In the genomic region with DNA sequence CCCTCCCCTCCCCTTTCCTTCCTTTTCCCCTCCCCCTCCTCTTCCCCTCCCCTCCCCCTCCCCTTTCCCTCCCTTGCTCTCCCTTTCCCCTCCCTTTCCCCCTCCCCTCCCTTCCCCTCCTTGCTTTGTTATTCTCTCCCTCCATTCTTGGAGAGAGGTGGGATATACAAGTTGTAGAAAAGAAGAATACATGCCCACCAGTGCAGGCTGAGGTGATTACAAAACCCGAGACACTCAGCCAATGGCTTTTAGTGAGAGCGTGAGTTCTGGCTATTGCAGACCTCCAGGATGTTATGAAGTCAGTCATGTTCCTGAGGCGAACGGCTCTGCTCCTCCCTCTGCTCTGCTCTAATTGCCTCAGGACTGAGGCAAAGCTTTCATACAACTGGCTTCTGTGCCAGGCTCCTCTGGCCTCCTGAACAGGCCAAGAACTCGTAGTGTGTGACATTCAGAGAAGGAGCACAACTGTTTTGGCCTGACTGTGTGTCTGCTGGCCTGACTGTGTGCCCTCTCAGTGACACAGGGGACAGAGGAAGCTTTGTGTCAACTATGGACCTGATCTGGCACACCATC, we compare ENCODE assay signal across 14 mouse cellular contexts. TPM values are rescaled to one million over a fixed set of nuclear protein-coding genes. Genes with fewer than 3 reads are reported as not detected.
DNase-seq lines count a peak whose midpoint lies in the region; ATAC-seq lines count a peak whose summit lies in the region.
"Had no signal": no experiment of that assay in that cellular context is flagged by ENCODE, and none has a peak within 500 bp of the region (broad histone marks: within the 10 kb centered on the region; RNA-seq: fewer than 3 reads in every experiment).

No protein-coding gene starts in this region.

- peak; percentile 31; the same call in 1 of the 2 replicates for ATAC-seq in kidney, embryonic 16.5 days (ENCODE audit: low FRiP score, low TSS enrichment)

- intact Hi-C loops in left cerebral cortex, postnatal 4 days (cut with DNase I): no loop called here

- no peaks in the 10 kb centered on the region for H3K9me3 ChIP-seq in kidney, embryonic 16.5 days (ENCODE audit: low read length)
- H3K9me3 ChIP-seq in embryonic facial prominence, embryonic 10.5 days: no peaks in the 10 kb centered on the region
- H3K9me3 ChIP-seq: limb, embryonic 15.5 days had no signal

- no peak overlapping the region for H3K27ac ChIP-seq in kidney, embryonic 16.5 days (ENCODE audit: low read length)
- peak overlapping the region; percentile 77 for H3K27ac ChIP-seq in embryonic facial prominence, embryonic 10.5 days (replicated peaks)
- H3K27ac ChIP-seq: limb, embryonic 15.5 days had no signal

- 39% methylated on average over 5 of the region's 5 CpGs for WGBS in kidney, embryonic 16.5 days
- 29% methylated on average over 5 of the region's 5 CpGs for WGBS in embryonic facial prominence, embryonic 10.5 days

- DNase-seq in embryo, embryonic 10 days (ENCODE audit: low spot score): peak; percentile 54
- no peak for DNase-seq in embryo, embryonic 11 days
- DNase-seq in kidney, adult 9 months: no peak
- DNase-seq in embryonic facial prominence, embryonic 10.5 days (ENCODE audit: low spot score): peak; percentile 39
- peak; percentile 18 for DNase-seq in lung, postnatal 25 days (ENCODE audit: low spot score)
- DNase-seq in left cerebral cortex, postnatal 4 days: no peak
- no peak for DNase-seq in T-cell, adult 2 months (ENCODE audit: low spot score)
- DNase-seq: cerebellum, adult 11 months; heart, postnatal 14 days; spleen, adult 18-20 months had no signal

- no peaks in the 10 kb centered on the region for H3K27me3 ChIP-seq in kidney, embryonic 16.5 days (ENCODE audit: insufficient read depth, low read length)
- no peaks in the 10 kb centered on the region for H3K27me3 ChIP-seq in embryonic facial prominence, embryonic 10.5 days (replicated peaks; ENCODE audit: low read depth, poor library complexity, severe bottlenecking)
- H3K27me3 ChIP-seq: limb, embryonic 15.5 days had no signal

- H3K4me1 ChIP-seq in kidney, embryonic 16.5 days (ENCODE audit: insufficient read depth, low read length): 0 out of 2 replicates have a peak, but pooled peaks cover 7% of the 10 kb centered on the region
- H3K4me1 ChIP-seq in embryonic facial prominence, embryonic 10.5 days: peaks cover 45% of the 10 kb centered on the region

- H3K36me3 ChIP-seq in kidney, embryonic 16.5 days (ENCODE audit: insufficient read depth, low read length): no peaks in the 10 kb centered on the region
- H3K36me3 ChIP-seq in embryonic facial prominence, embryonic 10.5 days (replicated peaks): 0 out of 2 replicates have a peak, but pooled peaks cover 3% of the 10 kb centered on the region
- H3K36me3 ChIP-seq: limb, embryonic 15.5 days had no signal

- no peak overlapping the region for H3K9ac ChIP-seq in kidney, embryonic 16.5 days (replicated peaks; ENCODE audit: low read length)
- H3K9ac ChIP-seq: limb, embryonic 15.5 days had no signal

- H3K4me2 ChIP-seq in kidney, embryonic 16.5 days (replicated peaks; ENCODE audit: low read depth, low read length): no peak overlapping the region
- H3K4me2 ChIP-seq: limb, embryonic 15.5 days had no signal

- H3K4me3 ChIP-seq in kidney, embryonic 16.5 days (ENCODE audit: low read length): no peak overlapping the region
- no peak overlapping the region for H3K4me3 ChIP-seq in embryonic facial prominence, embryonic 10.5 days
- H3K4me3 ChIP-seq: erythroblast, embryonic 14.5 days; limb, embryonic 15.5 days had no signal

RNA-seq across cellular contexts. Expression of a gene that starts 28.7 kb away (rescaled TPM):
- 28.6 and 32.4 TPM in 2 replicates for polyA plus RNA-seq in kidney, embryonic 16.5 days (2015; fragmentation: Nextera tagmentation; extraction: Ambion mirVana)
- 30.8 and 36.4 TPM in 2 replicates for polyA plus RNA-seq in embryonic facial prominence, embryonic 10.5 days (2016; fragmentation: Nextera tagmentation; extraction: Ambion mirVana)
- total RNA-seq in left cerebral cortex, postnatal 4 days (2021): 1 to 10 TPM; 5.5 to 6.0 TPM
- total RNA-seq: megakaryocyte-erythroid progenitor cell, adult 5-6 weeks had no signal
- polyA plus RNA-seq: erythroblast, embryonic 14.5 days had no signal

Comparison
In these comparisons a context has a peak if more than half of its experiments do, and no peak if none do; other contexts are left out.
1. DNase-seq: peak in embryo, embryonic 10 days (single experiment), embryonic facial prominence, embryonic 10.5 days (single experiment) and lung, postnatal 25 days (single experiment); none in embryo, embryonic 11 days (single experiment), kidney, adult 9 months (single experiment), left cerebral cortex, postnatal 4 days (single experiment) and T-cell, adult 2 months (single experiment).